Mouse (Mus musculus) spleen, postnatal 36 days (tissue): ENCODE measurements around the gene Slc35b2.

ENCODE experiments used
- DNase-seq, 2 experiments: peaks; one replicate each; pipeline ENCODE4 v3.0.0; 2022; ENCODE audit warnings: low spot score in 2 of 2, mixed read lengths in 1 of 2

The Slc35b2 gene

DNA sequence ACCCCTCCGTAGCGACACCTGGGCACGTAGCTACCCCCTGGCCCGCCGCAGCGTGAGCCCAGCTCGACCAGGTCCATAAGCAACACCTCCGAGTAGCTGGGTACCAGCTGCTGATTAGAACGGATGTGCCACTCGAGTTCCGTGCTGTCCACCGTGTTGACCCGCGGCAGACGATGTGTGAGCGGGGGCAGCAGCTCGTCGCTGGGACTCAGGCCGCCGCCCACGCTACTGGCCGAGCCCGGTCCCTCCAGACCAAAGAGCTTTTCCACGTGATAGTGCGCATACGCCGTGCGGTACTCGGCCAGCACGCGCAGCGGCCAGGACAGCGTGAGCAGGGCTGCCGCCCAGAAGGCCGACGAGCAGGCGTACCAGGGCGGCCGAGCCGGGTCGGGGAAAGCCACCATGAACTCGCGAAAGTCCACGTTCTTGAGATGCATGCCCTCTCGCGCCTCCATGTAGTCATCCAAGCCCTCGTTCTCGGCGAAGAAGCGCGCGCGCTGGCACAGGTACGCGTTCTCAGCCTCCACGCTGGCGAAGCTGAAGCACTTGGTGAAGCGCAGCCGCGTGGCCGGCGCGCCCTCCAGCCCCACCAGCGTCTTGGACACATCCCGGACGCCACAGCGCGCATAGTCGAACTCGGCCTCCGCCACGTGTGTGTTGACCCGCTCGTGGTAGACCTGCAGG lies 18.3 kb upstream of the Slc35b2 start:
- no peak for DNase-seq

DNA sequence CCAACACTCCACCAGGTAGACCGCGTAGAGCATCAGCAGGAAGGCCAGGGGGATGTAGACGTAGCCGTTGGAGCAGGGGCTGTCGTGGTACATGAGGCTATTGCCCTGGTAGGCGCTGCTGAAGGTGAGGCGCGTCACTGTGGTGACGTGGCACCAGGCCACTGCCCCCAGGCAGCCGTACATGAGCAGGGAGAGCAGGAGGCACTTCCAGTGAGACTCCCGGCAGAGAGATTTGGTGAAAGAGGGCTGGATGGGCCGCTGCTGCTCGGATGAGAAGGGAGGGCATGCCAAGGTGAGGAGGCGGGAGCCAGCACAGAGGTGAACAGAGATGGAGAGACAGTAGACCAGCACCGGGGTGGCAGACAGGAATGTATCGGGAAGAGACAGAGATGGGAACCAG lies 16.7 kb upstream of the Slc35b2 start:
- no peak for DNase-seq

DNA sequence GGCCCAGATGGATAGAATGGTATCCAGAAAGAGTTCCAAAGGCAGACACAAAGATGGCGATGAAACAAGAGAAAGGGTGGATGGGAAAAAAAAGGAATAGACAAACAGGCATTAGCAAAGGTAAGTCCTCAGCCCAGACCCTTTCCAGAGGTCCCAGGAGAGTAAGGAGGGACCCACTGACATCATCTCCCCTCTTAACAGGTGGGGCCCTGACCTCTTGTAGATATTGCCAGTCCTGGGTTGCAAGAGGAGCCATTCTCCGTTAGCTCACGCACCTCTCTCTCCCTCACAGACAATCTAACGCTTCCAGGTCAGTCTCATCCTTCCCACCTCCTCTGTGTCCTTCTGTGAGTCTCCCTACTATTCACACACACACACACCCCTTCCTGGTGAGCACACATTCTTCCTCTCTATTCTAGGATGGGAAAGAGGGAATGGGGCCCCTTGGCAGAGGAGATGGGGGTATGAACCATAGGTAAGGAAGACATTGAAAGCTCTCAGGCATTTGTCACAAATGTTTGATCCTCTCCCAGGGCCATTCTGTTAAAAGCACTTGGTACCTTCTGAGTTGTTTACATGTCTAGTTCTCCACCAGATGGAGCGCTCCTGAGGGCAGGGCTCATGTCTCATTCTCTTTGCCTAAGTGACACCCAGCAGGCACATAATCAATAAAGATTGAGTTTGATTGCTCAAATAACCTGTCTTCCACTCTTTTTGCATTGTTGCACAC lies 16.0 kb upstream of the Slc35b2 start:
- no peak for DNase-seq

DNA sequence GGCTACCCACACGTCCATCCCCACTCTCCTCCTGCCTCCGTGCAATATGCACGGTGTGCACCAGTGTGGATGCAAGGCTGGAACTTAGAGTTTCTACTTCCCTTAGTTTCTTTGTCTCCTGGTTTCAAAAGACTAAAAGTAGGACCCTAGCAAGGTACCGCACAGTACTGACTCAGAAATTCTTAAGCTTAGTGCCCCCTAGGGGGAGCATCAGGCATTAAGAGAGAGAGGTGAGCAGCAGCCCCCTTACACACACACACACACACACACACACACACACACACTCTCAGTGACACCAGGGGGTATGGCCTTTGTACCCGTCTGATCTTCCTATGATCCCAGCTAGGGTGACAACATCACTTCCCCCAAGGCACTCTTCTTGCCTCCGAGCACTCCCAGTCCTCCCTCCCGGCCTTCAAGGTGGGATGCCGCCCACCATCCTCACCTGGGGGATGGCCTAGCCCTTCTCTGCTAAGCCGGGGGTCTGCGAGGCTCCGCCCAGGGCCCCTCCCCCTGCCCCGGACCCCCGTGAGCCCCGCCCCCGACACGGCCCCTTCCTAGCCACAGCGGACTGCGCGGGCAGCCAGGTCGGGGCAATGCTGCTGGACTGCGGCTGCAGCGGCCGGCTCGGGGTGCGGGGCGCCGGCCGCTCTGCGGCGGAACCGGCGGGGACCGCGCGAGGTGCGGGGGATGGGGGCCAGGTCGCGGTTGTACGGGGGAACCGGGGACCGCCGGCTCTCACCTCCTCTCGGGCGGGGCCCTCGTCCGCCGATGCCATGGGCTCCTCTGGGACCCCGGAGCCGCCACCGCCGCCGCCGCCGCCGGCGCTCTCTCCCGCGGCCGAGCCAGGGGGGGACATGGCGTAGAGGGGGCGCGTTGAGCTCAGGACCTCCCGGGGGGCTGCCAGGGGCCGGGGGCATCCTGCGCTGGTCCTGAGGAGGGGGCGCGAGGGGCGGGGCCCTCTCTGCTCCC lies 14.8 kb upstream of the Slc35b2 start:
- no peak for DNase-seq

DNA sequence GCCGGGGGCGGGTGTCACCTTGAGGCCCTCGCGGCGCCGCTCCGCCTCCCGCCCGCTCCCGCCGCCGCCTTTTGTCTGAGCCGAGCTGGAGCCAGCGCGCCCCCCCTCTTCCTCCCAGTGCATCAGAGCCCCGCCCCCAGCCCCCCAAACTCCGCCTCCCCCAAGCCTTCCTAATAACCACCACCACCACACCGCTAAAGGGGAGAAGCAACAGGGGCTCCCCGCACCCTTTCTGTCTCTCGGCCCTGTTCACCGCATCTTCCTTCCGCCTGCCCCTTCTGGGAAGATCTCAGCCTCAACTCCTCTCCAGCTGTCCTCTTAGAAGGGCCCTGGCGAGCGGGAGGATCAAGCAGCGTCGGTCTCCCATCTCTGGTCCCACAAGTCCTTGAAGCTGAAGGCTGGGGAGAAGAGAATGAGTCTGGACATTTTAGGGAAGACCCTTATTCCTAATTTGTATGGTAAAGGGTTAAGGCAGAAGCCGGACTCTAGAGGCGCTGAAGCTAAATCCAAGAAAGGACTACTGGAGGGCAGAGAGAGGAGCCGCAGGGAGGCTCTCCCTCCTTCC lies 14.0 kb upstream of the Slc35b2 start, which contains the start of gene Tmem151b:
TSS of gene Tmem151b (minus strand) at position 61 of the 565 bp plus-strand sequence.
- no peak for DNase-seq

DNA sequence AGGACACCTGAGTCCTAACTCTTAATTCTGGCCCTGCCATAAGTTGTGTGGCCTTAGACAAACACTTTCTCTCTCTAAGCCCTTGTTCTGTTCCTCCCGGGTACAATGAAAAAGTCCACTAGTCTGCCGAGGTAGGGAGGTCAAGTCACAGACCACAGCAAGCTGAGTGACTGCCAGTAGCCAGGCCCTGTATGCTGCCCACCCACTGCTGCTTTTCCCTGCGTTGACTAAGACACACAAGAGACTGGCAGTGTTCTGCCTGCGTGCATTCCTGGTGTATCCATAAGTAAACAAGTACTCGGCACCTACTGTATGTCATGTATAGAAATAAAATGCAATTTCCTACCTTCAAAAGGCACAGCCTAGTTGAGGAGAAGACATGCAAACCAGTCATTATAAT lies 13.4 kb upstream of the Slc35b2 start:
- DNase-seq, result no peak

DNA sequence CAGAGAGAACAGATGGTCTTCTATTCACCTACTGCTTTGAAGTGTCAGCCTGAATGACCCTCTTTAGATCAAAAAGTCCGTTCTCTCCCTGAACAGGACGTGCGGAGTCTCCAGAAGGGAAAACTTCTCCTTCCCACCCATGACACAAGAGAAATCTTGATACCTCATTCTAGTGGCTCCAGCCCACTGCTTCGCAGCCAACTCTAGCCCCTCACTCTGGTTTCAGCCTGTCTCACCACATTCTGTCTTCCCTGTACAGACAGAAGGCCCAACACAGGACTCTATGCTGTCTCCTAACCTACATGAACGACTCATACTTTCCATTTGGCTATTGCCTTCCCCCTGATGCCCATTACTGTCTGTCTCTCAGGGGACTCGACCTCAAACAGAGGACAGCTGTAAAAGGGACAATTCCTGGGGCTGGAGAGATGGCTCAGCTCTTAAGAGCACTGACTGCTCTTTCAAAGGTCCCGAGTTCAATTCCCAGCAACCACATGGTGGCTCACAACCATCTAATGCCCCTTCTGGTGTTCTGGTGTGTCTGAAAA lies 12.4 kb upstream of the Slc35b2 start:
- no peak for DNase-seq

DNA sequence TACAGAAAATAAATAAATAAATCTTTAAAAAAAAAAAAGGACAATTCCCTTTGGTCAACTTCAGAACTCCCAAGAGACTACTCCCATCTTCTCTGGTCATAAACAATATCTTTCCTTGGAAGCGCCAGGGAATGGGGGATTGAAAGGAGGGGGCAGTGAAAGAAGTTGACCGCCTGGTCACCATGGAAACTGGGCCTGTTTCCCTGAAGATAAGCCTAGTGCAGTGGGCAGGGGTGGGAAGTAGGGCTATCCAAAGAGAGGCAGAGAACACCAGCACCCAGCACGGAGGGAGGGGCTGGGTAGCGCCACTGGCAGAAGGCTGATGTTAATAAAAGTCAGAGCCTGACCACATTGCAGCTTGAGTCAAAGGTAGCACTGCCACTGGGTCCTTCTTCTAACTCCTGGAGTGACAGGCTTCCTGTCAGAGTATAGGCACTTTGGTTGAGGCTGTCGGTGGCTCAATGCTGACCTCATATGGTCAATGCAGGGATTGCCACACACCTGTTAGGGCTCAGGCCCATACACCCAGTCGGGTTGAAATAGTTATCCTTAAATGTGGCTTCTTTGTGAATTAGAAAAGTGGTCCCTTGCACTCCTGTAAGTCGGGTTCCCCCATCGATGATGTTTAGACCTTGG lies 11.7 kb upstream of the Slc35b2 start:
- DNase-seq, result peak; percentile 66 to 71

DNA sequence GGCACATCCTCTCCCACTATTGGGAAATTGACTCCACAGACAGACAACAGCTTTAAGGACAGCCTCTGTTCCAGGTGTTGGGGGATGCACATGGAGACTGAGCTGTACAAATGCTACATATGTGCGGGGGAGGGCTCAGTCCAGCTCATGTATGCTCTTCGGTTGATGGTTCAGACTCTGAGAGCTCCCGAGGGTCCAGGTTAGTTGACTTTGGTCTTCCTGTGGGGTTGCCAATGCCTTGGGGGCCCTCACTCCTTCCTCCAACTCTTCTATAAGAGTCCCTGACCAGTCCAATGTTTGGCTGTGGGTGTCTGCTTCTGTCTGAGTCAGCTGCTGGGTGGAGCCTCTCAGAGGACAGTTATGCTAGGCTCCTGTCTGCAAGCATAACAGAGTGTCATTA lies 10.6 kb upstream of the Slc35b2 start:
- no peak for DNase-seq

DNA sequence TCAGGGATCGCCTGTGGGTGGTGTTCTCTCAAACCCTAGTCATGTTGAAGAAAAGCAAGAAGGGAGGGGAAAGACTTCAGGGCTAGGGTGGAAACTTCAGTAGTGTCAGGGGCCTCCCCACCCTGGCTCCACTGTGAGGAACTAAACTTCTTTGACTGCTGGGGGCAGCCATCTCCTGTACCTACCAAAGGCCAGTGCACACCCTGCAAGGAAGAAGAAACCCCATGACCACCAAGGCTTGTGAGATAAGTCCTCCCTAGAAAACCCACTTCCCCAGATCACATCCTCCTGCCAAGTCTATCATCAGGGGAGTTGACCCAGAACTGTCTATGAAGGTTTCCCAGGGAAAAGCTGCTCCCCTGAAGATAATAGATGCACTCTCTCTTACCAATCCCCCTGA lies 9.3 kb upstream of the Slc35b2 start:
- peak; percentile 50 to 52 for DNase-seq

DNA sequence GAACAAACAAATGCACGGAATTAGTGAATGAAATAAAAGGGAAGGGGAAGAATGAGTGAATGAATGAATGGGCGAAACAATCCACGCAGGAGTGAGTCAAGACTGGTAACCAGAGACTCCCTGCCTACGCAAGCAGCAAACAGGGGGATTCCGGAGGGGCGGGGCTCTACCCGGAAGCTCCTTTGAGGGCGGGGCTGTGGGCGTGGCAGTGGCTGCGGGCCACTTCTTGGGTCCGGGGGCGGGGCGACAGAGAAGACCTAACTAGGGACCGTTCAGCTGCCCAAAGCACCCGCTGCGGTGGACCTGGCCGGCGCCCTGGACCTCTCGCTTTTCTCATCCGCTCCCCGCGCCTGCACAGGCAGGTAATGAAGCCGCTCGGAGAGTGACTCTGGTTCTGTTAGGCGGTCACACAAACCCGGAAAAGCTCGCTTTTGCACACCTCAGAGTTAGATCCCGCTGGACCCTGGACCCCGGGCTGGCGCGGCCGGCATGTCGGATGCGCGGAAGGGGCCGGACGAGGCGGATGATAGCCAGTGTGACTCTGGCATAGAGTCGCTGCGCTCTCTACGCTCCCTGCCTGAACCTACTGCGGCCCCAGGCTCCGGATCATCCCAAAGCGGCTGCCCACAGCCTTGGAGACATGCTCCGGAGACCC lies 8.1 kb upstream of the Slc35b2 start, which contains the start of gene Nfkbie:
TSS of gene Nfkbie (plus strand) at position 252 of the 655 bp plus-strand sequence.
- DNase-seq, result peak; percentile 98

DNA sequence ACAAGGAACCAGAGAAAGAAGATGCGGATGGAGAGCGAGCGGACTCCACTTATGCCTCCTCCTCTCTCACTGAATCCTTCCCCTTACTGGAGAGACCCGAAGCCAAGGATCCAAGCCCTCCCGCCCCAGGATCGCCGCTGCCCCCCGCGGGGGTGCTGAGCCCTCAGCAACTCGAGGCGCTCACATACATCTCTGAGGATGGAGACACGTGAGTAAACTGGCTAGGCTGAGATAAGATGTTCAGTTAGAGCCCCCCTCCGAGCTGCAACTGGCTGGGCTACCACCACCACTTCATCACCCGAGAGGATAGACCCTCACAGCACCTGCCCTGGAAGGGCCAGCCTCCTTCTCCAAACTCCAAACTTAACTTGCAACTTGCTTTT lies 7.6 kb upstream of the Slc35b2 start:
- DNase-seq, result peak in 1 of 2 experiments; percentile 28

DNA sequence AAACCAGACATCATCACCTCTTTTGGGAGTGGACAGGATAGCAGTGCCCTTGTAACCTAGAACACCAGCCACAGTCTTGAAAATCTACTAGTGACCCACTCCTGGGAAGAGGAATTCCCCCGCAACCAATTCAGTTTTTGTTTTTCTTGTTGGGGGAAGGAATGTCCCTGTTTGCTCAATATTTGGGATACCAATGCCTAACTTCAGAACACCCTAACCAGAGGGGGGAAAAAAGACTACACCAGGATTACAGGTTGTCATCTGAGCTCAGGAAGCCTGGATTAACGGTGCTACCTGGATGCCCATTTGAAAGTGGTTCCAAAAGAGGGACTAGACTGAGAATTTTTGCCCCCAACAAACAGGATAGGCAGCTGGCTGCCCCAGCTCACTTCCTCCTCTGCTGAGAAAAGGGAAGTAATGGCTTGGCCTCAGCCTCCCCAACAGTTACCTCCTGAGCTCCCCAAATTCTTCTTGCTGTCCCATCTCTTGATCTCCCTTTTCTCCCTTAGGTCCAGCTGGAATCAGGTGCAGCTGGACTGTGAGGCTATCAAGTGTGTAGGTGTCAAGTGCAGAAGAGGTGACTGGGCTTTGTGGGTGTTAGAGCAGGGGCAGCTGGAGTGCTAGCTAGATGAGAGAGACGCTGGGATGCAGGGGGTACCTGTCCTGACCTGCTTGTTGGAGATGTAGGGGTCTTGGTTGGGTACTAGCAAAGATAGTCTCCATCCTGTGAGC lies 7.0 kb upstream of the Slc35b2 start:
- DNase-seq, result peak; percentile 68

DNA sequence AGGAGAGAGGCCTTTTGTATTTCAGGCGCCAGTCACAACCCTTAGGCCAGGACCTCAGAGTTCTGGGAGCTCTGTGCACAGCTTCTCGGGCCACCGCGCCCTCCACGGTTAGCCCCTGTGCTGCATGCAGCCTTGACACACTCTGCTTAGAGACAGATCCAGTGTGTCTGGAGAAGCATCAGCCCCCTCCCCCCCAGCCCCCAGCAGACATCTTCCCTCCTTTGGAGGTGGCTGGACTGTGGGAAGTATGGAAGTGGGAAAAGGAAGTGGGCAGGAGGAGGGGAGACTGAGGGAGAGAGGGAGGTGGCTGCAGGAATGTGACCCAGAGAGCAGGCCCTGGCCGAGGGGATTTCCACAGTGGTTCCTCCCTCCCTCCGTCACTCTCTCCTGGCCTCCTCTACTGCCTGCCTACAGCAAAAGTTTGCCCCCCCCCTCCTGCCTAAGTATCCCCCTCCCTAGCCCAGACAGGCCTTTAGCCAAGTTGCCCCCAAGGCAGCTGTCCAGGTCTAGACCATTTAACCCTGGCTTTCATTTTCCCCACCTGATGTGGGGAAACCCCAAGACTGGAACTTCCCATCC lies 6.3 kb upstream of the Slc35b2 start:
- DNase-seq, result peak; percentile 53 to 55

DNA sequence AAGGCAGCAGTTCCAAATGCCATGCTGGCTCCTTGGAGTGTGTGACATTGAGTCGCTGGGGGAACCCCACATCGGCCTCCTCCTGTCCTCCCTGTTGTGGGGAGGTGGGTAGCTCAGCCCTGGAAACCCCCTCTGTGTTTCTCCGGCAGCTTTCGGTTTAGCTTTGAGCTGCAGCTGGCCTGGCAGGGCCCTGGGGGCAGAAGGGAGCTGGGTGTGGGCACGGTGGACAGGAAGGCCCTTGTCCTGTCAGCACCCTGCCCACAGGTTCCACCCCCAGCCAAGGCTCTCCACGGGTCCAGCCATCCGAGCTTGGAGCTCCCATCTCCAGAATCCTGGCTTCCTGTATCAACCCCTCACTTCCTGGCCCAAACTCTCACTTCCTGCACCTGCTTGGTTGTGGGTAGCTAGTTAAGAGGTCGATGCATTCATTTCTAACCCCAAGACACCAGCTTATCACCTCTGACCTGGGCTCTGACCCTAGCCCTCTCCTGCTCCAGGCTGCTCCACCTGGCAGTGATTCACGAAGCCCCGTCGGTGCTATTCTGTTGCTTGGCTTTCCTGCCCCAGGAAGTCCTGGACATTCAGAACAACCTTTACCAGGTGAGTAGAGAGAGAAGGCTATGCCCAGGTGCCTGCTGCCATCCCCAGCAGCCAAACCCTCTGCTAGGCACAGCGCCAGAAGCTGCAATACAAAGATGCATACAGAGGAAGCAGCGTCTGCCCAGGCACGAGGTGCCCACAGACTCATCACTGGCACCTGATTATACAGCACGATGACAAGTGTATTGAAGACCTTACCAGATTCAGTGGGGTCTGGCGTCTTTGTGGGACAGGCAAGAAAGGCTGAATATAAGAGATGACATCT lies 5.4 kb upstream of the Slc35b2 start:
- peak; percentile 65 to 66 for DNase-seq

DNA sequence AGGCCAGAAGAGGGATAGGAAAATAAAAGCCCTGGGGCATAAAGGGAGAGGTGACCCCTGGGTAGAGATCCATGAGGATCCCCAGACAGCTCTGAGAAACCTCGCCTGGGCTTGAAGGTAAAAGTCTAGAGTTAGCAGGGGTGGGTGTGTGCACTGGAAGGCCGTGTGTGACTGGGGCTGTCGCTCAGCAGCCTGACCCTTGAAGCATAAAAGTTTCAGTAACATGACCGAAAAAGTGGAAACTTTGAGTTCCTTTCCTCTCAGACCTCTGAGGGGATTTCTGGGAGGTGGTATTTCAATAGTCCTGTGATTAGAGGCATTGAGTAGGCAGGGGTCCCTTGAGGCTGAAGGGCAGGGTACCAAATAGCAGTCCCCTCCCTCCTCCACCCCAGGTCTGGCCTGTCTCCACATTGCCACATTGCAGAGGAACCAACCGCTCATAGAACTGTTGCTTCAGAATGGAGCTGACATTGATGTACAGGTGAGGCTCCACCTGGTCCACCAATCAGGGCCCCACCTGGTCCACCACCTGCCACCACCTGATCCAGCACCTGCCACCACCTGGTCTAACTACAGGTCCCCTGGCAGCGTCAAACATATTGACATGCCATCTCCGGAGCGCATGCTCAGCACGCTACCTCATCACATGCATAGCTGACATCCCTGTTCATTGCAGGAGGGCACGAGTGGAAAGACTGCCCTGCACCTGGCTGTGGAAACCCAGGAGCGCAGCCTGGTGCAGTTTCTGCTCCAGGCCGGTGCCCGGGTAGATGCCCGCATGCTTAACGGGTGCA lies 3.7 kb upstream of the Slc35b2 start:
- DNase-seq, result peak; percentile 51 to 55

DNA sequence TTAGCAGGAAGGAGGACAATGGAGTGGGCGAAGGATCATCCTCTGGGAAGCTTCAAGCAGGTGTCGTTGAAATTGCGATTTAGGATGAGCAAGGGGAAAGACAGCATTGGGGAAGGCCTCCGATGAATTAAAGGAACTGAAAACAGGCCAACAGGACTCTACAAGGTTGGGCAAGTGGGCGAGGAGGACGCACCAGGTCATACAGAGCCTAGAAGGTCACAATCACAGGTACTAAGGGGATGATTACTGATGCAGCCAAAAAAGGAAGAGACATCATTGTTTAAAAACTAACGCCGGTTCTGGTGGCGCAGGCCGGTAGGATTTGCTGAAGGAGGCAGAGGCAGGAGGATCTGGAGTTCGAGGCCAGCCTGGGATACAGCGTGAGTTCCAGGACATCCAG lies 458 bp upstream of the Slc35b2 start:
- DNase-seq, result peak in 1 of 2 experiments; percentile 34
